Mouse (Mus musculus) heart, postnatal 0 days (tissue): ENCODE measurements around the gene Dusp12.

ENCODE experiments used
- CTCF ChIP-seq: IDR thresholded peaks from 2 replicates; pipeline ENCODE4 v1.5.1; 2016; ENCODE audit warnings: antibody characterized with exemption, control low read depth, low read depth
- EP300 ChIP-seq: IDR thresholded peaks from 2 replicates; pipeline ENCODE4 v1.6.1; 2016; ENCODE audit warnings: antibody characterized with exemption, low read depth

DNA sequence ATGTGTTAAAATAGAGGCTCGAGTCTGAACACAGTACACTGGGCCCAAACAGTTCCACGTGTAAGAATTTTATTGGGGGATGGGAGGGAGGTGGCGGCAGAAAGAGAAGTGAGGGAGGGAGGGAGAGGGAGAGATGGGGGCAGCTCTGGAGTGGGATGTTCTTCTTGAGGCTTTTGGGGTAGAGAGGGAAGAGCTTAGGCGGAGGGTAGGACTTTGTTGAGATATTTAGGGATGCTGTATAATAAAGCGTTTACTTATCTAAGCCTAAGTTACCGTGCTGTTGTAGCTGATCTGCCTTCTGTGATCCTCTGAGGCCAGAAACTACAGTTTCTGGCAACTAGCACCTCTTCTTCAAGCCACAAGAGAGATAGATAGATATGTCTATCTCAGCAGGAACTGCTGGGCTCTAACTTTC is 711 bp upstream of the Dusp12 start:
- TF ChIP-seq CTCF, result no peak
- no peak for TF ChIP-seq EP300
